Mouse (Mus musculus): ENCODE measurements around the gene Htr2b. TPM values are rescaled to one million over a fixed set of nuclear protein-coding genes. Genes with fewer than 3 reads are reported as not detected.

Htr2b gene
- total and polyA plus RNA-seq, 3 experiments = 0.47 TPM; not detected in 2

GRCm38 (mm10) chr1:86148161-86148560, 36.4 kb upstream of the Htr2b start:
- Histone ChIP-seq H3K36me3 (replicated peaks in 1 of 2; ENCODE audit: control insufficient read depth in 1 of 2, insufficient read depth in 1 of 2, low read length in 1 of 2) (no peaks in the 10 kb centered on the region), H3K4me3 (replicated peaks in 1 of 3; ENCODE audit: low read depth in 2 of 3, low read length in 2 of 3, poor library complexity in 1 of 3) (no peak overlapping the region), H3K4me2 (ENCODE audit: insufficient read depth, low read depth, poor library complexity, severe bottlenecking) (no peak overlapping the region), H3K9ac (ENCODE audit: insufficient read depth, low read depth) (no peak overlapping the region), H3K9me3 (replicated peaks; ENCODE audit: low read length) (no peaks in the 10 kb centered on the region), H3K79me2 (replicated peaks; ENCODE audit: control insufficient read depth, extremely low read depth, insufficient read depth, poor library complexity, severe bottlenecking) (no peaks in the 10 kb centered on the region), H3K4me1 (ENCODE audit: control insufficient read depth in 1 of 2, insufficient read depth in 2 of 2) (peaks cover 5 to 14% of the 10 kb centered on the region in 2 experiments; a peak in 2 of 4 replicates), H3K27me3 (replicated peaks) (no peaks in the 10 kb centered on the region), H3K27ac (ENCODE audit: insufficient read depth, low read depth) (no peak overlapping the region)
- dilution Hi-C loops (cut with MboI; ENCODE audit: extremely low pct_ligation_motif_present, extremely low pct_unique_long_range_greater_than_20kb, low sequenced_read_pairs) (no loop called here), in situ Hi-C loops (cut with MboI; ENCODE audit: low pct_ligation_motif_present, low pct_unique_long_range_greater_than_20kb, low sequenced_read_pairs) (no loop called here)
- no peak for TF ChIP-seq MAFK (IDR thresholded peaks at IDR 0.05; ENCODE audit: insufficient replicate concordance, low read length)
- no peak for TF ChIP-seq POLR2A (IDR thresholded peaks at IDR 0.05; ENCODE audit: low read depth, low read length)
- no peak for TF ChIP-seq NRF1 (IDR thresholded peaks at IDR 0.05; ENCODE audit: low read depth, low read length)
- TF ChIP-seq ETS1 (conservative IDR thresholded peaks at IDR 0.05; ENCODE audit: low read depth, low read length) = no peak
- no peak for TF ChIP-seq SMC3 (IDR thresholded peaks at IDR 0.05; ENCODE audit: low read depth, low read length)
- TF ChIP-seq JUND (conservative IDR thresholded peaks at IDR 0.05; ENCODE audit: low read depth, low read length) = no peak
- no peak for TF ChIP-seq TCF12 (IDR thresholded peaks at IDR 0.05; ENCODE audit: low read depth, low read length)
- no peak for TF ChIP-seq USF2 (conservative IDR thresholded peaks at IDR 0.05; ENCODE audit: low read depth, low read length)
- no peak for TF ChIP-seq USF1 (IDR thresholded peaks at IDR 0.05; ENCODE audit: low read depth, low read length)
- no peak for TF ChIP-seq CHD2 (IDR thresholded peaks at IDR 0.05; ENCODE audit: low read length)
- no peak for TF ChIP-seq KAT2A (IDR thresholded peaks at IDR 0.05; ENCODE audit: insufficient replicate concordance, low read length)
- no peak for TF ChIP-seq MAZ (IDR thresholded peaks at IDR 0.05; ENCODE audit: low read depth, low read length)
- TF ChIP-seq MYC (IDR thresholded peaks at IDR 0.05; ENCODE audit: low read depth, low read length) = no peak
- TF ChIP-seq E2F4 (IDR thresholded peaks at IDR 0.05; ENCODE audit: insufficient replicate concordance, low read depth, low read length) = no peak
- no peak for TF ChIP-seq ZNF384 (IDR thresholded peaks at IDR 0.05; ENCODE audit: low read depth, low read length)
- TF ChIP-seq IRF4 (IDR thresholded peaks at IDR 0.05; ENCODE audit: low read depth, low read length) = no peak
- no peak for TF ChIP-seq CHD1 (IDR thresholded peaks at IDR 0.05; ENCODE audit: low read depth, low read length)
- TF ChIP-seq ZC3H11A (IDR thresholded peaks at IDR 0.05; ENCODE audit: low read depth, low read length) = no peak
- no peak for DNase-seq (ENCODE audit: extremely low read depth)

DNA sequence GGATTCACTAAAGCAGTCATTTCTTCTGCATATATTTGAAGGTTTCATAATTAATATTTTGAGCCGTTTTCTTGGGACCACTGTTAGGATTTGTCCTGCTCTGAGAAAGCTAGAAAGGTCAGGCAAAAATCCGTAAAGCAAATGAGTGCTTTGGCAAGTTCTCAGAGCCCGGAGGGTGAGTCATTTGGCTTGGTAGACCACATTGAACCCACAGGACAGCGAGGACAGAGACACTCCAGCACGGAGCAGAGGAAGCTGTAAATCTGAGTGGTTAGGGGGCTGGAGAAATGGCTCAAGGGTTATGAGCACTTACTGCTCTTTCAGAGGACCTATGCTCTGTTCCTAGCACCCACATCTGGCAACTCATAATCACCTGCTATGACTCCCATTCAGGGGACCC, 35.8 kb upstream of the Htr2b start:
- Histone ChIP-seq H3K36me3 (replicated peaks in 1 of 2; ENCODE audit: control insufficient read depth in 1 of 2, insufficient read depth in 1 of 2, low read length in 1 of 2) (peaks cover 0 to under 1% of the 10 kb centered on the region in 2 experiments), H3K9me3 (replicated peaks; ENCODE audit: low read length) (no peaks in the 10 kb centered on the region), H3K27ac (ENCODE audit: insufficient read depth, low read depth) (no peak overlapping the region), H3K79me2 (replicated peaks; ENCODE audit: control insufficient read depth, extremely low read depth, insufficient read depth, poor library complexity, severe bottlenecking) (no peaks in the 10 kb centered on the region), H3K4me2 (ENCODE audit: insufficient read depth, low read depth, poor library complexity, severe bottlenecking) (no peak overlapping the region), H3K27me3 (replicated peaks) (no peaks in the 10 kb centered on the region), H3K9ac (ENCODE audit: insufficient read depth, low read depth) (no peak overlapping the region), H3K4me3 (replicated peaks in 1 of 3; ENCODE audit: low read depth in 2 of 3, low read length in 2 of 3, poor library complexity in 1 of 3) (no peak overlapping the region), H3K4me1 (ENCODE audit: control insufficient read depth in 1 of 2, insufficient read depth in 2 of 2) (peaks cover 5 to 14% of the 10 kb centered on the region in 2 experiments; a peak in 2 of 4 replicates)
- DNase-seq (ENCODE audit: extremely low read depth) = no peak
- no peak for TF ChIP-seq ZMIZ1 (IDR thresholded peaks at IDR 0.05; ENCODE audit: low read depth, low read length)
- TF ChIP-seq RAD21 (IDR thresholded peaks at IDR 0.05; ENCODE audit: low read depth, low read length) = no peak
- no peak for TF ChIP-seq POLR2AphosphoS2 (IDR thresholded peaks at IDR 0.05; ENCODE audit: low read depth, low read length)
- TF ChIP-seq MAX (IDR thresholded peaks at IDR 0.05; ENCODE audit: low read length) = no peak
- no peak for TF ChIP-seq ELF1 (IDR thresholded peaks at IDR 0.05; ENCODE audit: low read depth, low read length)
- no peak for TF ChIP-seq MXI1 (IDR thresholded peaks at IDR 0.05; ENCODE audit: low read depth, low read length)
- no peak for TF ChIP-seq MAFK (IDR thresholded peaks at IDR 0.05; ENCODE audit: insufficient replicate concordance, low read length)
- no peak for TF ChIP-seq RCOR1 (conservative IDR thresholded peaks at IDR 0.05; ENCODE audit: low read depth, low read length)
- TF ChIP-seq USF1 (IDR thresholded peaks at IDR 0.05; ENCODE audit: low read depth, low read length) = no peak
- no peak for TF ChIP-seq CHD2 (IDR thresholded peaks at IDR 0.05; ENCODE audit: low read length)
- TF ChIP-seq UBTF (IDR thresholded peaks at IDR 0.05; ENCODE audit: low read depth, low read length) = no peak
- no peak for TF ChIP-seq HCFC1 (IDR thresholded peaks at IDR 0.05; ENCODE audit: low read depth, low read length)
- TF ChIP-seq USF2 (conservative IDR thresholded peaks at IDR 0.05; ENCODE audit: low read depth, low read length) = no peak
- no peak for TF ChIP-seq SIN3A (IDR thresholded peaks at IDR 0.05; ENCODE audit: low read length)
- TF ChIP-seq NELFE (IDR thresholded peaks at IDR 0.05; ENCODE audit: low read depth, low read length) = no peak
- no peak for TF ChIP-seq PAX5 (IDR thresholded peaks at IDR 0.05; ENCODE audit: low read length)
- no peak for TF ChIP-seq EP300 (IDR thresholded peaks at IDR 0.05; ENCODE audit: low read length)
- no peak for TF ChIP-seq BHLHE40 (IDR thresholded peaks at IDR 0.05; ENCODE audit: low read depth, low read length)
- dilution Hi-C loops (cut with MboI; ENCODE audit: extremely low pct_ligation_motif_present, extremely low pct_unique_long_range_greater_than_20kb, low sequenced_read_pairs) = no loop called here
- in situ Hi-C loops (cut with MboI; ENCODE audit: low pct_ligation_motif_present, low pct_unique_long_range_greater_than_20kb, low sequenced_read_pairs) = no loop called here
